Mouse (Mus musculus): ENCODE measurements at regions not wholly inside any gene's neighbourhood (a gene's known extent, or its start where the extent isn't known, plus 50 kb on each side); places are given as distances from the start of the nearest gene placed in this dataset.

- no peak for TF ChIP-seq CTCF (IDR thresholded peaks at IDR 0.05; ENCODE audit: borderline replicate concordance, extremely low read depth, insufficient read depth, insufficient read length)
- TF ChIP-seq POLR2A (IDR thresholded peaks at IDR 0.05; ENCODE audit: borderline replicate concordance, extremely low read depth, insufficient read depth, insufficient read length, poor library complexity, severe bottlenecking) = no peak
Measured at GRCm38 (mm10) chr14:80486605-80487004, 502.7 kb downstream of the Olfm4 start.
